Mouse (Mus musculus) brain, adult 2 months (tissue): ENCODE data around the gene Tgm7.

Experiments
- DNase-seq: peaks from one replicate; pipeline ENCODE4 v3.0.0; 2011; ENCODE audit warnings: low read depth, low spot score

Gene Tgm7

GRCm38 (mm10) chr2:121074747-121075146 lies 34.8 kb downstream of the Tgm7 start:
- DNase-seq = no peak

- no peak for DNase-seq
Observed at GRCm38 (mm10) chr2:121071871-121072270, 37.7 kb downstream of the Tgm7 start.

GRCm38 (mm10) chr2:121069506-121069905 lies 40.1 kb downstream of the Tgm7 start:
- no peak for DNase-seq

- DNase-seq = no peak
Observed at GRCm38 (mm10) chr2:121067116-121067515, 42.5 kb downstream of the Tgm7 start.

GRCm38 (mm10) chr2:121061315-121061714 lies 48.3 kb downstream of the Tgm7 start:
- no peak for DNase-seq

- DNase-seq = no peak
Observed at GRCm38 (mm10) chr2:121057997-121058396, 51.6 kb downstream of the Tgm7 start.

- DNase-seq = no peak
Observed at GRCm38 (mm10) chr2:121055915-121056314, 53.7 kb downstream of the Tgm7 start.

GRCm38 (mm10) chr2:121054060-121054459 lies 55.5 kb downstream of the Tgm7 start:
- peak; percentile 54 for DNase-seq

- no peak for DNase-seq
Observed at GRCm38 (mm10) chr2:121052176-121052575, 57.4 kb downstream of the Tgm7 start.

- no peak for DNase-seq
Observed at GRCm38 (mm10) chr2:121045653-121046052, 63.9 kb downstream of the Tgm7 start.
